Mouse (Mus musculus) layer of hippocampus, adult 2 months (tissue): ENCODE data around the gene Fam69b. TPM values are rescaled to one million over a fixed set of nuclear protein-coding genes. Genes with fewer than 3 reads are reported as not detected.
A peak's percentile ranks its signal among the peaks of the same experiment; 100 is the strongest.

Source experiments
- DNase-seq, 2 experiments: peaks; one replicate each; pipeline ENCODE4 v3.0.0; 2022; ENCODE audit warnings: low spot score in 2 of 2
- H3K27ac ChIP-seq: fragments of 200-600 bp; 2 replicates; pipeline ENCODE4 v1.8.1; 2022
- H3K4me3 ChIP-seq: fragments of 200-600 bp; 2 replicates; pipeline ENCODE4 v1.8.1; 2022; ENCODE audit warnings: mild to moderate bottlenecking
- CTCF ChIP-seq: fragments of 200-600 bp; conservative IDR thresholded peaks from 2 replicates; pipeline ENCODE4 v1.8.1; 2022; ENCODE audit warnings: antibody characterized with exemption, mild to moderate bottlenecking, moderate library complexity
- total RNA-seq, 2 experiments: library from RNA; stranded (reverse); gene quantifications; 2 replicates each; pipeline ENCODE4 v1.2.3; 2021

Gene Fam69b
- total RNA-seq, 2 experiments from 2014 or later, result 70.3 to 72.6 TPM

DNA sequence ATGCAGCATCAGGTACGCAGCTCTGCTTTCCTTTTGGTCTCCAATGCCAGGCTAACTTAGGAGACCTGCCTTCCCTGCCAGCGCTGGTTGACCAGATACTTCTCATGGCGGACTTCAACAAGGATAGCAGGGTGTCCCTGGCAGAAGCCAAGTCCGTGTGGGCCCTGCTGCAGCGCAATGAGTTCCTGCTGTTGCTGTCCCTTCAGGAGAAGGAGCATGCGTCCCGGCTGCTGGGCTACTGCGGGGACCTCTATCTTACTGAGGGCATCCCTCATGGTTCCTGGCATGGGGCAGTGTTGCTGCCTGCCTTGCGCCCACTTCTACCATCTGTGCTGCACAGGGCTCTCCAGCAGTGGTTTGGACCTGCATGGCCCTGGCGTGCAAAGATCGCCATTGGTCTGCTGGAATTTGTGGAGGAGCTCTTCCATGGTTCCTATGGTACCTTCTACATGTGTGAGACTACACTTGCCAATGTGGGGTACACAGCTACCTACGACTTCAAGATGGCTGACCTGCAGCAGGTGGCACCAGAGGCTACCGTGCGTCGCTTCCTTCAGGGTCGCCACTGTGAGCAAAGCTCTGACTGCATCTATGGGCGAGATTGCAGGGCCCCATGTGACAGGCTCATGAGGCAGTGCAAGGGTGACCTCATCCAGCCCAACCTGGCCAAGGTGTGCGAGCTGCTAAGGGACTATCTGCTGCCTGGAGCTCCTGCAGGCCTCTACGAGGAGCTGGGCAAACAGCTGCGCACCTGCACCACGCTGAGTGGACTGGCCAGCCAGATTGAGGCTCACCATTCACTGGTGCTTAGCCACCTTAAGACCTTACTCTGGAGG, 7.5 kb downstream of the Fam69b start:
- no peak for TF ChIP-seq CTCF
- H3K27ac ChIP-seq, result peak overlapping the region; percentile 14; the same call in 1 of the 2 replicates
- DNase-seq, result no peak
- H3K4me3 ChIP-seq, result no peak overlapping the region

DNA sequence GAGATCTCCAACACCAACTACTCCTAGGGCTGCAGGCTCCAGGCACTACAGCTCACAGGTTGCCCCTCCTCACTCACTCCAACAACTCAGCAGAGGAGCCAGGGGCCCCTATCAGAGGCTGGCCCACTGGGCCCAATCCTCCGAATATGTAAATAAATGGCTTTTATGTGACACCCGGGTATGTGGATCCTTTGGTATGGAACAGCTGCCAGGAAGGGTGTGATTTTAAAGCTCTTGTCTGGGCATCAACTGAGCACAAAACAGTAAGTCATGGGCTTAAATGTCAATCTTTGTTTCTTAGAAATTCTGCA, 8.0 kb downstream of the Fam69b start:
- DNase-seq, result no peak
- Histone ChIP-seq H3K27ac (no peak overlapping the region), H3K4me3 (no peak overlapping the region)
- no peak for TF ChIP-seq CTCF

DNA sequence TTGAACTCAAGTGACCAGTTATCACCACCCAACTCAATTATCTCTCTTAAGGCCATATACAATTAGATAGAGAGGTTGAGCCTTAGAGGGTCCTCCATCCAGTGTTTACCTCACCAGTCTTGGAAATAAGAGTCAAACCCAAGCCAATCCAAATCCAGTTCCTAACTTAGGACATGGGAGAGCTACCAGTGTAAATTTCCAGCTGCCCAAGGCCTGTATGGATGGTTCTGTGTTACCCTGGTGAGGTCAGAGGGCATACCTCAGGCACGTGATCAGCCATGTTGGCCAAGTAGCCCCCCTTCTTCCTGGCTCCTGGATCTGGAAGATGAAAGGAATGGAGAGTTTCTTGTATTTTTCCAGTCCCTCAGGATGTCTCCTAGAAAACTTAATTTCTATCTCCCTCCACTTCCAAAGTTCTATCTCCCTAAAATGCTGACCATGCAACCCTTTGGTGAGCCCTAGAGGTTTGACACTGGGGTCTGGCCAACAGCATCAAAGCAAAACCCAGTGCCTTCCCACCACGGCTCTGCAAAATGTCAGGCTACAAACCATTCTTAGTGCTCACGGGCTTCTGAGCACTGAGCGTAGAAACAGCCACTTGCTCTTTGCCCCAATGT, 9.2 kb downstream of the Fam69b start:
- Histone ChIP-seq H3K4me3 (no peak overlapping the region), H3K27ac (no peak overlapping the region)
- no peak for DNase-seq
- no peak for TF ChIP-seq CTCF

DNA sequence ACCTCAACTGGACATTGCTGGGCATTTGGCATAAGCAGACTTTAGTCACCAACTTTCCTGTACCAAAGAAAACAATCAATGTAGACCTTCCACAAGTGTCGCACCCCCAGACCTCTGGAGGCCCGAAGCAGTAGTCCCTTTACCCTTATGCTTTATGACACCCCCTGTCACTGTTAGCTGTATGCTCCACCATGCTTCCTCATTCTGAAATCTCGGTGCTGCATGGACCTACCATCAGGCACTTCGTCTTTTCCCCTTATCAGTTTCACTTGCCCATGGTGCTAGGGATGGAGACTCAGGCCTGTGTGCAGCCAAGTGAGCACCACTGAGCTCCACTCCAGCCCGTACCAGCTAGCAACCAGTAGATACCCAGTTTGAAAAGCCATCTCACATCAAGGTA, 9.8 kb downstream of the Fam69b start:
- H3K27ac ChIP-seq, result no peak overlapping the region
- H3K4me3 ChIP-seq, result no peak overlapping the region; the same call in 1 of the 2 replicates

DNA sequence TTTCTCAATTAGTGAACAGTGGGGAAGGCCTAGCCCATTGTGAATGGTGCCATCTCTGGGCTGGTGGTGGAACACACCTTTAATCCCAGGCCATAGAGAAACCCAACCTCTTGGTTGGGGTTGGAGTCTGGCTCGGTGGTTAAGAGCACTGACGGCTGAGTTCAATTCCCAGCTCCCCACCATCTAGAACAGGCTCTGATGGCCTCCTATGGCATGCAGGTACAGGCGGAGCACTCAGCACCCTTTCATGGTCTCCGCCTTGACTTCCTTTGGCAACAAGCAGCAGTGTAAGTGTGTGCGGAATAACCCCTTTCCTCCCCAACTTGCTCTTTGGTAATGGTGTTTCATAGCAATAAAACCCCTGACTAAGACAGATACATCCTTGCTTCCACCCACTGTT, 10.3 kb downstream of the Fam69b start:
- Histone ChIP-seq H3K4me3 (peak overlapping the region; percentile 96), H3K27ac (0 out of 2 replicates have a peak overlapping the region, but pooled peaks have one; percentile 36)
- TF ChIP-seq CTCF, result no peak
- DNase-seq, result no peak

More for the DNA sequence above, 9.8 kb downstream of the Fam69b start:
- TF ChIP-seq CTCF, result no peak
- DNase-seq, result no peak

DNA sequence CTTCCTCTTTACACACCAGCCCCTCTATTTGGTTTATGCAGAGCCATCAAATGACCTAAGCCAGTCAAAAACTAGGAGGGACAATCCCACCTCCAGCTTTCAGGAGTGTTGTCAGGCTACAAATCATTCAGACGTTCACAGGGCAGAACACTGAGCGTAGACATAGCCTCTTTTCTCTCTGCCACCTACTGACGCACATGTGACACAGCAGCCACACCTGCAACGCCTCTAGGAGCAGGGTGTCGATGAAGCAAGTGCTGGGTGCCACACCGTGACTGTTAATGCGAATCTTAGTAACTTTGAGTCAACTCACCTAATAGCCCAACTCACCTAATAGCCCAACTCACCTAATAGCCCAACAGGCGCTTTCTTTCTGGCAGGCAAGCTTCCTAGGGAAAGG, 10.8 kb downstream of the Fam69b start:
- peak; percentile 63 for TF ChIP-seq CTCF
- Histone ChIP-seq H3K4me3 (peak overlapping the region; percentile 96), H3K27ac (0 out of 2 replicates have a peak overlapping the region, but pooled peaks have one; percentile 36)
- DNase-seq, result no peak

DNA sequence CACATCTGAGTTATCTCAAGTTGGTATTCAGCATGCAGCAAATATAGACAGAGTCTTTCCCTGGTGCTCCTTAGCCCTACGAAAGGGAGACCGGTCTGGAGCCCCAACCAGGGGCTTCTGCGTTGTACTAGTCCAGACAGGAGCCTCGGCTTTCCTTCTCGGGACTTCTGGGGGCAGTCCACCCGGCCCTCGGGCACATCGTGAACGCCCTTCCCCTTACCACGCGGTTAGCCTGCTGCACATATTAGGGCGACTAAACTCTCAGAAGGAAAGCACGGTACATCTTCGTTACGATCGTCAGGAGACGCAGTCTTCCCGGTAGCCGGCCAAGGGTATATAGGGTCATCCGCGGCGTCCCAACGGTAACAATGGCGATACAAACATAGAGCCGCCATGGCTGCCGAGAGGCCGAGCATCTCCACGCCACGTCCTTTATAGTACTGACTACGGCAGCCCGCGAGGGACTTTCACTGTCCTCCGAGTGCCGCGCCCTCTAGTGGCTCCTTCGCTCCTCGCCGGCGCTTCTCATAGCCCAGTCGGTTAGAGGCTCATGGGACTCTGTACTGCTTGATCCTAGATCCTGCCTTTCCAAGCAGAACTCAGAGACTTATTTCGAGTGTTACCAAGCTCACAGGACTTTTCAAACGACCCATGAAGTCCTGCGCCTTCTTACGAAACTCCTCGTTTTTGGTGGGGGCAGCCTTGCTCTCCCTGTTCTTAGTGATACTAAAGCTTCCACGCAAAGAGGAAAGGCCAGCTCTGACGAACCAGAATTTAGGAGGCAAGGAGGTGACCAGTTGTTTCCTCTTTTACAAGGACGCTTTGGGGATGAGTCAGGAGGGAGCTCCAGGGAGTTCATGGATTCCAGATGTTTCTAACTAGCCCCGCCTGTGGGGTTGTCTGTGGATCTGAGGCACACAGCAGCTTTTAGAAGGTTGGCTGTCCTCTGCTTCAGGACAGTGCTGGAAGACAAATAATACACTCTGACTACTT, 11.9 kb downstream of the Fam69b start:
- H3K4me3 ChIP-seq, result peak overlapping the region; percentile 96
- peak overlapping the region; percentile 94 for H3K27ac ChIP-seq
- peak; percentile 93 to 97 for DNase-seq
- TF ChIP-seq CTCF, result peak; percentile 99

DNA sequence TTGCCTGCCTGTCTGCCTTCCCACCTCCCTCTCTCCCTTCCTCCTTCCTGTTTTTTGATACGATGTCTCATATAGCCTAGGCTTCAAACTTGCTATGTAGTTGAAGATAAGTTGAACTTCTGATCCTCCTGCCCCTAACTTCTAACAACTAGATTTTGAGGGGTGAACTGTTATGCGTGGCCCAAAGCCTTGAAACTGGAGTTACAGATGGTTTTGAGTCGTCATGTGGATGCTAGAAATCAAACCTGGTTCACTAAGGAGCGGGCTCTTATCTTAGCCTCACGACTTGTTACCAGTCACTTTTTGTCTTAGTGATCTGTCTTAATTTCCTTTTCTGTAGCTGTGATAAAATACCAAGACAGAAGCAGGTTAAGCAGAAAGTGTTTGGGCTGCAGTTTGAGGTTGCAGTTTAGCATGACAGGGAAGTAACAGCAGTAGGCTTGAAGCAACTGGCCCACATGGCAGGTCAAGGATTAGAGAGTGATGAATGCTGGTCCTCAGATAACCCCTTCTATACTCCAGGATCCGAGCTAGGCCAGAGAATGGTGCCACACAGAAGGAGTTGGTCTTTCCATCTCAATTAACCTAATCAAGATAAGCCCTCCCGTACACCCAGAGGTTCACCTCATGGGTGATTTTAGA, 12.9 kb downstream of the Fam69b start:
- TF ChIP-seq CTCF, result no peak
- Histone ChIP-seq H3K27ac (no peak overlapping the region), H3K4me3 (no peak overlapping the region)
- no peak for DNase-seq

DNA sequence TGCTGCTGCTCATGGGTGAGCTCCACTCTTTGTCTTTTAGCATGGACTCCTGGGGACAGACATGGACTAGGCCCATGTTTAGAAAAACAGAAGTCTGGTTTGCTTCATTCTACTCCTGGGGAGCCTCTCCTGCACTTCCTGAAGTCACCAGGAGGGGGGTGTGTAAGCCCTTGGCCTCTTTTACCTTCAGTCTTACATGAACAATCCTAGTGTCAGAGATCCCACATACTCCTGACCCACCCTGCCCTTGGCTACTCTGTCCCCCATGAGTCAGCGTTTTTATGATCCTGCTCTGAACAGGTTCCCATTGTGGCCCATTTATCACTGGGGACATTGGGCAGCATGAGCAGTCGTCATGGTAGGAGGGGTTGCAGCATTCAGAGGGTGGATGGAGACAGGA, 15.7 kb downstream of the Fam69b start:
- no peak for DNase-seq
- no peak overlapping the region for H3K4me3 ChIP-seq
- peak; percentile 71 for TF ChIP-seq CTCF
- H3K27ac ChIP-seq, result no peak overlapping the region

DNA sequence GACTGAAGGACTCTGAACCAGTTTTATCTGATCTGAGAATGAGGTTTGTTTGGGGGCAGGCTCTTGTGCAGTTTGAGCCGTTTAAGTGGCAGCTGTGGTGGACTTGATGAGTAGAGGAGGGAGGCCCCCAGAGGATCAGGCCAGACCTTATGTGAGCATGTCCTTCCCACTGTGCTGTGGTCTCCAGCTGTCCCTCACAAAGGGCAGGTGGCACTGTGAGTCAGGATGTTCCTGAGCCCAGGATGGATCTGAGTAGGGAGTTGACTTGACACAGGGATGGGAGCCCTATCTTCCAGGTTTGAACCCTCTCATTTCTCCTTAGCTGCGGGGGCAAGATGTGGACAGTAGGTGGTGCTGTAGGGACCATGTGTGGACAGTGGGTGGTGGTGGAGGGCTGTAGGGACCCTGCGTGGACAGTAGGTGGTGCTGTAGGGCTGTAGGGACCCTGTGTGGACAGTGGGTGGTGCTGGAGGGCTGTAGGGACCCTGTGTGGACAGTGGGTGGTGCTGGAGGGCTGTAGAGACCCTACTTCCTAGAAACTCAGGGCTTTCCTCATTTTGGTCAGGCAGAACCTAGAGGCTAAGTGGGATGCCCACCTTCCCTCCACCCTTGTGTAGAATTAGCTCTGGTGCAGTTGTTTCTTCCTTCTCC, 18.5 kb downstream of the Fam69b start:
- peak; percentile 88 for TF ChIP-seq CTCF

DNA sequence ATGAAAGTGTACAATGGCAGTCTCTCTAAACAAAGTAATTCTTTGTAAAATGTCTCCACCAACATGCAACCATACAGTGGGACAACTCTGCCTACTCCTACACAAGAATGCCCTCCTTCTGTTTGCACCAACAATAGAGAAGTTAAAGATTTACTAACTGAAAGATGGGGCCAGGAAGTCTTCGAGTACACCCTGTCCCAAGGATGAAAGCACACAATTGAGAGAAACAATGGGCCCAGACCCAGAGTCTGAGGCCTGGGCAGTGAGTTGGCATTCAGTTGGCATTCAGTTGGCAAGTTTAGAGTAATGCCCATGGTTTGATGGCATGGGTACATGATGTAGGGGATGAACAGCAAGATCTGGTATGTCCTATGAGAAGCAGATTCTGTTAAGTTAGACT, 26.4 kb downstream of the Fam69b start:
- DNase-seq, result no peak
- Histone ChIP-seq H3K27ac (no peak overlapping the region), H3K4me3 (no peak overlapping the region)
- TF ChIP-seq CTCF, result no peak

More for the DNA sequence above, 18.5 kb downstream of the Fam69b start:
- DNase-seq, result peak; percentile 77 to 83
- Histone ChIP-seq H3K27ac (no peak overlapping the region), H3K4me3 (no peak overlapping the region)

DNA sequence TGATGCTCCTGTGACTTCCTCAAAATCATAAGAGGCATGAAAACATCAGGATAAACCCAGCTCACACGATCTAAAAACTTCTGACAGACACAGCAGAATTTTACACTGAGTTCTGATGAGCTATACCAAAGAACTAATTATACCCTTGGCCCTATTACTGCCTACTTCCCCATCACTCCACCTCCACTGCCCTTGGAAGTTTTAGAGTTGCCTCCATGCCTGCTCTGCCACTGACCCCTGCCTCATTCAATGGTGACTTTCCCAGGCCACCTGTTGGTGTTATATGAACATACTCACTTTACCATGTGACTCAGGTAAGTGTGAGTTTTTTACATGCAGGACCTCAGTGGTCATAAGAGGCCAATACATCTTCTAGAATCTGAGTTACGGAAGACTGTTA, 29.2 kb downstream of the Fam69b start:
- DNase-seq, result no peak
- no peak overlapping the region for H3K27ac ChIP-seq
- TF ChIP-seq CTCF, result no peak
- no peak overlapping the region for H3K4me3 ChIP-seq
